Mouse (Mus musculus): ENCODE data around the gene Hacd3. TPM values are rescaled to one million over a fixed set of nuclear protein-coding genes. Genes with fewer than 3 reads are reported as not detected.
"Not testable (repeated sequence)": the region's sequence is repeated elsewhere in the genome, so short reads cannot be mapped to it uniquely, and the experiment has no call there.

Gene Hacd3
- polyA plus RNA-seq, 1 experiment from 2014 or later: 46.2 TPM

DNA sequence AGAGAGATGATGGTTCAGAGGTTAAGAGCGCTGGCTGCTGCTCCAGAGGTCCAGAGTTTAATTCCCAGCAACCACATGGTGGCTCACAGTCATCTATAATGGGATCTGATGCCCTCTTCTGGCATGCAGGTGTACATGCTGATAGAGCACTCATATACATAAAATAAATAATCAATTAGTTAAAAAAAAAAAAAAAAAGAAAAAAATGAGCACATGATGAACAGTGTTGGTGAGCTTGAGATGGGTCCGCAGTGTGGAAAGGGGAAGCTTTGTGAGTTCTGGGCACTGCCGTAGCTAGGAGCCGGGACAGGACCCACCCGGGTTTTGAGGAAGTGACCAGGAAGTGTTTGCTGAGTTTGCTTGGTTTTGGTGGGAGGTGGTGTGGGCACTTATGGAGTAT lies 9.9 kb upstream of the Hacd3 start:
- H3K27ac ChIP-seq; H3K4me3 ChIP-seq; H3K36me3 ChIP-seq; H3K9me3 ChIP-seq (replicated peaks); H3K9ac ChIP-seq; H3K4me2 ChIP-seq; ATAC-seq (replicated peaks; ENCODE audit: insufficient number of reproducible peaks, insufficient read depth, low FRiP score, low read depth); H3K27me3 ChIP-seq: not testable (repeated sequence)
- WGBS: 68% methylated on average over 5 of the region's 5 CpGs
- H3K4me1 ChIP-seq (replicated peaks): peaks cover 11% of the 10 kb centered on the region

DNA sequence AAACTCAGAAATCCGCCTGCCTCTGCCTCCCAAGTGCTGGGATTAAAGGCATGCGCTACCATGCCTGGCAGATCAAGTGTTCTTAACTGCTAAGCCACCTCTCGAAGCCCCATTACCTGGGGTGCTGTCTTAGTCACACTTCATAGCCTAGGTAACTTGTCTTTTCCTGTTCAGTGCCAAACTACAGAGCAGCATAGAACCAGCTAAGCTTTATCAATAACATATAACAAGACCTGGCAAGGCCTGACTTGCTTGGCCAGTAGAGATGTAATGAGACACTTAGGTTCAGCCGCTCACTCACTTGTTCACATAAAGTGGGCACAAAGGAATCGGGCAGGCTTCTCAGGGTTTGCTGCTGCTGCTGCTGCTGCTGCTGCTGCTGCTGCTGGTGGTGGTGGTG lies 6.8 kb upstream of the Hacd3 start:
- ATAC-seq (replicated peaks; ENCODE audit: insufficient number of reproducible peaks, insufficient read depth, low FRiP score, low read depth): no peak
- no peak overlapping the region for H3K27ac ChIP-seq
- 85% methylated on average over 5 of the region's 5 CpGs for WGBS
- H3K9ac ChIP-seq: no peak overlapping the region
- no peaks in the 10 kb centered on the region for H3K36me3 ChIP-seq
- no peak overlapping the region for H3K4me2 ChIP-seq
- H3K4me3 ChIP-seq: no peak overlapping the region
- no peaks in the 10 kb centered on the region for H3K9me3 ChIP-seq (replicated peaks)
- no peaks in the 10 kb centered on the region for H3K27me3 ChIP-seq
- H3K4me1 ChIP-seq (replicated peaks): peaks cover 8% of the 10 kb centered on the region

DNA sequence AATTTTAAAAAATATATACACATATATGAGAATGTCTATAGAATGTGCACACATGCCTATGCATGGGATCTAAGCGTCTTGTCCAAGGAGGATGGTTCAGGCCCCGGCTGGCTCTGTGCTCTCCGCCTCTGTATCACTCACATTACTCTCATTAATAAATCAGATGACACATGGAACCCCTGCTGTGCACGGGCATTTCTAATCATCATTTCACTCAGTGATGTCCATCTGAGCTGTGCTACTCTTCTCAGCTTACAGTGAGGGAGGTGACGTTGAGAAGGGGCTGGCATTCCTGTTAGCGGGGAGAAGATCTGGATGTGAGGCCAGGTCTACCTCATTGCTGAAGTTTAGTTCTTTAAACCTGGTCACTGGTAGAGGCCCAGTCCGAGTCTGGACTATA lies 5.7 kb upstream of the Hacd3 start:
- no peaks in the 10 kb centered on the region for H3K27me3 ChIP-seq
- H3K36me3 ChIP-seq: no peaks in the 10 kb centered on the region
- no peak overlapping the region for H3K9ac ChIP-seq
- H3K4me1 ChIP-seq (replicated peaks): peaks cover 4% of the 10 kb centered on the region
- no peak overlapping the region for H3K4me2 ChIP-seq
- no peaks in the 10 kb centered on the region for H3K9me3 ChIP-seq (replicated peaks)
- no peak overlapping the region for H3K4me3 ChIP-seq
- WGBS: 81% methylated on average over 7 of the region's 7 CpGs
- ATAC-seq (replicated peaks; ENCODE audit: insufficient number of reproducible peaks, insufficient read depth, low FRiP score, low read depth): no peak
- H3K27ac ChIP-seq: no peak overlapping the region

DNA sequence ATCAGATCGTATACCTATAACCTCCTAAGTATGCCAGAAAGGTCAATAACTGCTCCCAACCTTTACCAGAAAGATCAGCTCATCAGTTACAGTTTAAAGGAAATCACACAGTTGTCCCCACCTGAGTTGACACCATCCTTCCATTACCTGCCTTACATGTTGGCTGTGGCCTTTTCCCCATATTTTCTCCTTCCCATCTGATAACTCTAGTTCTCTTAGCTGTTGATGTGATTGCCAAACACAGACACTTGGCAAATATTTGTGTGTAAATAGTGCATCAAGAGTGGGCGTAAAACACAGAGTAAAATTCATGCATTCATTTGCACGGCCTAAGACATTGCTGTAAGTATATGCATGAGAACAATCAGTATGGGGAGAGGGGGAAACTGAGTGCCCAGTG lies 2.0 kb upstream of the Hacd3 start:
- Histone ChIP-seq H3K27me3 (no peaks in the 10 kb centered on the region), H3K9ac (no peak overlapping the region), H3K4me3 (no peak overlapping the region), H3K4me2 (no peak overlapping the region), H3K4me1 (replicated peaks) (peaks cover 24% of the 10 kb centered on the region), H3K27ac (no peak overlapping the region), H3K36me3 (no peaks in the 10 kb centered on the region), H3K9me3 (replicated peaks) (no peaks in the 10 kb centered on the region)
- ATAC-seq (replicated peaks; ENCODE audit: insufficient number of reproducible peaks, insufficient read depth, low FRiP score, low read depth): no peak
- 90% methylated on average over 3 of the region's 3 CpGs for WGBS

DNA sequence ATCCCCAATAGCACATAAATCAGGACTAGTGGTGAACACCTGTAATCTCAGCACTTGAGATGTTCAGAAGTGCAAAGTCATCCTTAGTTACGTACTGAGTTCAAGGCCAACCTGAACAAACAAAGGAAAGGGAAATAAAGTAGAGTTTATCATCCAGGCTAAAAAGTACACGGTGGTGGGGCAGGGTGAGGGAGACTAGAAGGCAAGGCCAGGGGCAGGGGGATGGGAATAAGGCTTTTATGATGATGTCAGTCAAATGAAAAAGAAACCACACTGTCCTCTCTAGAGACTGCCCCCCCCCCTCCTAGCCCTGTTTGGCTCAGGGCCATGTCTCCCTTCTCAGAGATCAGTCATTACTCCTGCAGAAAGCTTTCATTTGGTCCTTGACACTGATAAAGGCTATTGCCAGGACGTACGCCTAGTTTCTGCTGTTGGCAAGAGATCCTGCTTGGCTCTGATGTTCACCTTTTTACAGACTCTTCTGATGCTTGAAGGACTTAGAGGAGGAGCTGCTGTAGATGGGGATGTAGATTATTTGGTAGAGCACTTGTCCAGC lies 1.2 kb upstream of the Hacd3 start:
- Histone ChIP-seq H3K27ac (no peak overlapping the region), H3K36me3 (no peaks in the 10 kb centered on the region), H3K27me3 (no peaks in the 10 kb centered on the region), H3K4me3 (no peak overlapping the region), H3K4me1 (replicated peaks) (peaks cover 24% of the 10 kb centered on the region), H3K4me2 (no peak overlapping the region), H3K9me3 (replicated peaks) (no peaks in the 10 kb centered on the region), H3K9ac (no peak overlapping the region)
- ATAC-seq (replicated peaks; ENCODE audit: insufficient number of reproducible peaks, insufficient read depth, low FRiP score, low read depth): no peak
- WGBS: 49% methylated on average over 4 of the region's 4 CpGs

DNA sequence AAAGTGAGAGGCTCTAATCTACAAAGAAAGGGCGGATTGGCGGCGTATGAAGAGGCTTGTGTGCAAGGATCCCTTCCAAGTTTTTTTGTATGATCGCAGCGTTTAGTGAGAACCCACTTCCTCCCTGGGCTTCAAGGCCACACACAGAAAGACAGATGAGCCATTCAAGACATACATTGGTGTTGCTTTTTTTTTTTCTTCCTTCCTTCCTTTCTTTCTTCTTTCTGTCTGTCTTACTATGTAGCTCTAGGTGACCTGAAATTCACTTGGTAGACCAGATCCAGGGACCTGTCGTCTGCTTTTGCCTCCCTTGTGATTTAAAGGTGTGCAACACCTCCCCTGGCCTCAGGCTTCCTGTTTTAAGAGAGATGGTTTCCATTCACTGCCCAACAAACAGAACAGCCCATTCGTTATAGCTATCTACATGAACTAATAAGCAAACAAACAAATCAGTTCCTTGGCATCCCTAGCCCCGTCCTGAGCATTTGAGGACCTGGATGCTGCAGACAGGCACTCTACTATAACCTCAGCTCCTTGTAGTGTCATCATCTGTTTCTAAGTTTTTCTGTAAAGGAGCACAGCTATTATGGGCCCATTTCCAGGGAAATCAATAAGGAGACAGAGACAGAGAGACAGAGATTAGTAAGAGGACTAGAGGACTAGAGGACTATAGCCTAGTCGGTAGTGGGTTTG lies 540 bp upstream of the Hacd3 start:
- H3K36me3 ChIP-seq: no peaks in the 10 kb centered on the region
- WGBS: 22% methylated on average over 9 of the region's 9 CpGs
- no peaks in the 10 kb centered on the region for H3K27me3 ChIP-seq
- no peak for ATAC-seq (replicated peaks; ENCODE audit: insufficient number of reproducible peaks, insufficient read depth, low FRiP score, low read depth)
- H3K4me3 ChIP-seq: peak overlapping the region; percentile 88
- H3K9ac ChIP-seq: peak overlapping the region; percentile 91
- H3K4me2 ChIP-seq: peak overlapping the region; percentile 80
- peaks cover 24% of the 10 kb centered on the region for H3K4me1 ChIP-seq (replicated peaks)
- H3K9me3 ChIP-seq (replicated peaks): no peaks in the 10 kb centered on the region
- H3K27ac ChIP-seq: peak overlapping the region; percentile 84

DNA sequence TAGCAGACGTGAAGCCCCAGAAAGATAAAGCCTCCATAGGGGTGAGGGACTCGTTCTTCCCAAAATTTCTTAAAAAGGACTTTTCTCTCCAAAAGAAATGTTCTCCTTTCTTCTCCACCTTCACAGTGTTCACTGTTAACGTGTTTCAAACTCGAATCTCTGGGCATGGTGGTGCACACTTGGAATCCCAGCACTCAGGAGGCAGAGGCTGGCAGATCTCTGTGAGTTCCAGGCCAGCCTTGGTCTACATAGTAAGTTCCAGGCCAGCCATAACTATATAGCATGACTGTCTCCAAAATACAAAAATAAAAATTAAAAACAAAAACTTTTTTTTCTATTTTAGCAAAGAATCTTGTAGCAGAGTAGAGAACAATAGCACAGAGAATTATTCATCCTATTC lies 1.4 kb downstream of the Hacd3 start:
- 0 out of 2 replicates have a peak overlapping the region, but pooled peaks have one; percentile 2 for H3K4me3 ChIP-seq
- 47% methylated on average over 4 of the region's 4 CpGs for WGBS
- H3K4me2 ChIP-seq: peak overlapping the region; percentile 80
- H3K36me3 ChIP-seq: no peaks in the 10 kb centered on the region
- H3K4me1 ChIP-seq (replicated peaks): peaks cover 41% of the 10 kb centered on the region
- H3K9me3 ChIP-seq (replicated peaks): no peaks in the 10 kb centered on the region
- no peak overlapping the region for H3K27ac ChIP-seq
- no peaks in the 10 kb centered on the region for H3K27me3 ChIP-seq
- H3K9ac ChIP-seq: no peak overlapping the region
- ATAC-seq (replicated peaks; ENCODE audit: insufficient number of reproducible peaks, insufficient read depth, low FRiP score, low read depth): no peak

DNA sequence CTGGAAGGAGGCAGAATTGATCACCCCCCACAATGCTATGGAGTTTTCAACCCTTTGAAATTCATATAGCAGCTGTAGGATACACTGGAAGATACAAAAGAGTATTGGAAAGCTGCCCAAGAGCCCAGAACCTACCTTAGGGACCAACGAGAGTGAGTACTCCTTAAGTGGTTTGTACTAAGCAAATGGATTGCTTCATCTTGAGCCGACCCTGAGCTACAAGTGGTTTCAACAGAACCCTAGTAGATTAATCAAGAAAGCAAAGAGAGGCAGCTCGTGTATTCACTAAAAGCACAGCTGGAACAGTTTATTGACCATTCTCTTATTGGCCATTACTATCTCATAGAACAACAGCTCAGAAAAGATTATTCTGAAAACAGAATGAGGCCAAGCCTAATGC lies 2.3 kb downstream of the Hacd3 start:
- no peak overlapping the region; the same call in 1 of the 2 replicates for H3K4me2 ChIP-seq
- no peaks in the 10 kb centered on the region for H3K36me3 ChIP-seq
- no peaks in the 10 kb centered on the region for H3K9me3 ChIP-seq (replicated peaks)
- no peak overlapping the region for H3K9ac ChIP-seq
- no peaks in the 10 kb centered on the region for H3K27me3 ChIP-seq
- peaks cover 41% of the 10 kb centered on the region for H3K4me1 ChIP-seq (replicated peaks)
- no peak overlapping the region for H3K27ac ChIP-seq
- no peak for ATAC-seq (replicated peaks; ENCODE audit: insufficient number of reproducible peaks, insufficient read depth, low FRiP score, low read depth)
- no peak overlapping the region for H3K4me3 ChIP-seq
- 50% methylated on average over 3 of the region's 3 CpGs for WGBS

DNA sequence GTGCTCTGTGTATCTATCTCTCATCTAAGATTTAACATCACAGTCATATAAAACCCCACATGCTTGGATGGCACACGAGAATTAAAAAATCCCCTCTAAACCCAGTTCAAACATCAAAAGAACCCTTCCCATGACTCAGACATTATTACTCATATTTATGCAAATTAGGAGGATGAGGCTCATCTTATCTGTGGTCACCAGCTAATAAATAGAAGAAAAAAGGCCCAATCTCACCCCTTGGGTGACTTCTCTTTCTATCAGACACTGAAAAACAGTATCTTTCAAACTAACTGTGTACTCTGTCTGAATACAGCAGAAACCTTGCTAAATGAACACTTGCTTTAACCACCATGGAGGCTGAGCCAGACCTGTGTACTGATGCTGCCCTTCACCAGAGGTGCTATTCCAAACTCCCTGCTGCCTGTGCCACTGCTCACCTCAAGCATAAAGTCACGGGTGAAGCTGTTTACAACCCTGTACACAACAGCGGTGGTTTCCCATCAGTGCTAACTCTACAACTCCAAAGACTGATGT lies 2.8 kb downstream of the Hacd3 start:
- 73% methylated on average over 3 of the region's 3 CpGs for whole genome bisulfite sequencing
- no peak for ATAC-seq (replicated peaks; ENCODE audit: insufficient number of reproducible peaks, insufficient read depth, low FRiP score, low read depth)
- H3K27me3 ChIP-seq: no peaks in the 10 kb centered on the region
- H3K4me2 ChIP-seq: no peak overlapping the region
- H3K4me1 ChIP-seq (replicated peaks): peaks cover 41% of the 10 kb centered on the region
- H3K27ac ChIP-seq: no peak overlapping the region
- H3K36me3 ChIP-seq: no peaks in the 10 kb centered on the region
- H3K9ac ChIP-seq: no peak overlapping the region
- no peak overlapping the region for H3K4me3 ChIP-seq
- no peaks in the 10 kb centered on the region for H3K9me3 ChIP-seq (replicated peaks)

DNA sequence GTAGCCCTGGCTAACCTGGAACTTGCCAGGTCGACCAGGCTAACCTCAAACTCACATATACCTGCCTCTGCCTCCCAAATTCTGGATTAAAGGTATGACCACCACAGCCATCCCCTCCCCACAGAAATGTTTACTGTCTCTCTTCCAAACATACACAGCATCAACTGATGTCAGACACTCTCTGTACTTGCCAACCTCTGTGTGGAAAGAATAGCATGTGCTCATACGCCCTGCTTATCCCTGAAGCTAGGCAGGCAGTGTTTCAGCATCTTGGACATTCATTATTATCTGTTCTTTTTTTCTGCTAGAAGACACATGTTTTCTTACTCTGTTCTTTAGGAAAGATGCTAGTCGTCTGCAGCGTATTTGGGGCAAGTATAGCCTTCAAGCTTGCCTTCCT lies 3.6 kb downstream of the Hacd3 start:
- H3K9ac ChIP-seq: no peak overlapping the region
- 85% methylated on average over 4 of the region's 4 CpGs for WGBS

DNA sequence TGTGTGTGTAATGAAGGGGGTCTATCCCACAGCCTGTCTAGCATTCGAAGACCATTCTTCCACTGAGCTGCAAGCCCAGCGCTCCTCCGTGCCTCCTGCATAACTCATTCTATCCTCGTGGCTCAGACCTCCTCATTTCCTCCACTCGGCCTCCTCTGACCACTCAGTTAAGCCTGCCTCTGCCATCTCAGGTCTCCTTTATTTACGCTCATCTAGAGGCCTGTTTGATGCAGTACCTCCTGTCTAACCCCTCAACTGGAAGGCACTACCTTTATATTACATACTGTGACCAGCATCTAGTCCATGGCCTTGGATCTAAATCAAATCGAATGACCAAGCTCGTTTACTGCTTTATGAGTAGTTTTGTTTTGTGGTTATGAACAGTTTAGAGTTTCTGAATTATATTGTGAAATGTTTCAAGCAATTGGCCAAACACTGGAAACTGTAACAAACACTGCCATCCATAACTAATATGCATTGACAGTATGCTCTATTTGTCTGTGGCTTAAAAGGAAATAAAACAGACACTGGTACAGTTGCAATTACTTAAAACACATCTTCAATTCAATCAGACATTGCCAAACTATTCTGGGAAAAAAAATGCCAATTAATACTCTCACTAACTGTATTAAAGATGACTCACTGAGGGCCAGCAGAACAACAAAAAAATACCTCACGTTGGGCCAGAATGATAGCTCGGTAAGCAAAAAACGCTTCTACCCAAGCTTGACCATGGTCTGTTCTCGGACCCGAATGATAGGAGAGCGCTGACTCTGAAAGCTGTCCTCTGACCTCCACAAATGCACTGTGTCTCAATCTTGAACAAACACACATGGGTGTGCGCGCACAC lies 4.3 kb downstream of the Hacd3 start:
- no peak overlapping the region for H3K9ac ChIP-seq
- 83% methylated on average over 16 of the region's 16 CpGs for WGBS
- no peak overlapping the region for H3K27ac ChIP-seq
- H3K4me2 ChIP-seq: no peak overlapping the region
- H3K4me3 ChIP-seq: no peak overlapping the region
- H3K9me3 ChIP-seq (replicated peaks): no peaks in the 10 kb centered on the region
- H3K27me3 ChIP-seq: no peaks in the 10 kb centered on the region
- ATAC-seq (replicated peaks; ENCODE audit: insufficient number of reproducible peaks, insufficient read depth, low FRiP score, low read depth): no peak
- H3K36me3 ChIP-seq: no peaks in the 10 kb centered on the region
- peaks cover 40% of the 10 kb centered on the region for H3K4me1 ChIP-seq (replicated peaks)

More for the DNA sequence above, 3.6 kb downstream of the Hacd3 start:
- no peak overlapping the region for H3K27ac ChIP-seq
- ATAC-seq (replicated peaks; ENCODE audit: insufficient number of reproducible peaks, insufficient read depth, low FRiP score, low read depth): no peak
- no peaks in the 10 kb centered on the region for H3K9me3 ChIP-seq (replicated peaks)
- H3K4me3 ChIP-seq: no peak overlapping the region
- peaks cover 41% of the 10 kb centered on the region for H3K4me1 ChIP-seq (replicated peaks)
- no peaks in the 10 kb centered on the region for H3K36me3 ChIP-seq
- no peaks in the 10 kb centered on the region for H3K27me3 ChIP-seq
- H3K4me2 ChIP-seq: no peak overlapping the region

Data from heart, embryonic 15.5 days (tissue).